Mouse (Mus musculus) embryonic facial prominence, embryonic 10.5 days (tissue): Measurements from ENCODE around the gene Rgs12. TPM values are rescaled to one million over a fixed set of nuclear protein-coding genes. Genes with fewer than 3 reads are reported as not detected.

ENCODE experiments used
- DNase-seq: peaks from one replicate; pipeline ENCODE4 v3.0.0-alpha.2; 2017; ENCODE audit warnings: low spot score
- H3K27ac ChIP-seq: fragments of 300-500 bp; sonication (generic); replicated peaks from 2 replicates; pipeline ENCODE4 v1.5.1; 2016; ENCODE audit warnings: mild to moderate bottlenecking
- H3K27me3 ChIP-seq: fragments of 300-500 bp; sonication (generic); replicated peaks from 2 replicates; pipeline ENCODE4 v1.6.1; 2016; ENCODE audit warnings: low read depth, mild to moderate bottlenecking; ENCODE audit not compliant: poor library complexity, severe bottlenecking
- H3K36me3 ChIP-seq: fragments of 300-500 bp; sonication (generic); replicated peaks from 2 replicates; pipeline ENCODE4 v1.6.1; 2016; ENCODE audit warnings: mild to moderate bottlenecking, moderate library complexity
- H3K4me1 ChIP-seq: fragments of 300-500 bp; sonication (generic); 2 replicates; pipeline ENCODE4 v1.6.1; 2016
- H3K4me3 ChIP-seq: fragments of 300-500 bp; sonication (generic); 2 replicates; pipeline ENCODE4 v1.5.1; 2016; ENCODE audit warnings: mild to moderate bottlenecking, moderate library complexity
- H3K9me3 ChIP-seq: fragments of 300-500 bp; sonication (generic); 2 replicates; pipeline ENCODE4 v1.6.1; 2016; ENCODE audit warnings: mild to moderate bottlenecking
- WGBS: fragments of 180-500 bp; shearing (Covaris S2); methylation state at CpG from one replicate; pipeline ENCODE4 v1.1.7; 2016; 5-methylcytosine and 5-hydroxymethylcytosine counted together
- polyA plus RNA-seq: library from polyadenylated mRNA; unstranded; fragments of >200 nt; fragmentation: Nextera tagmentation; extraction: Ambion mirVana; gene quantifications from 2 replicates; pipeline ENCODE4 v1.2.1, GENCODE M21; 2016

Rgs12 gene
- polyA plus RNA-seq, 1 experiment from 2014 or later = 52.7 TPM

DNA sequence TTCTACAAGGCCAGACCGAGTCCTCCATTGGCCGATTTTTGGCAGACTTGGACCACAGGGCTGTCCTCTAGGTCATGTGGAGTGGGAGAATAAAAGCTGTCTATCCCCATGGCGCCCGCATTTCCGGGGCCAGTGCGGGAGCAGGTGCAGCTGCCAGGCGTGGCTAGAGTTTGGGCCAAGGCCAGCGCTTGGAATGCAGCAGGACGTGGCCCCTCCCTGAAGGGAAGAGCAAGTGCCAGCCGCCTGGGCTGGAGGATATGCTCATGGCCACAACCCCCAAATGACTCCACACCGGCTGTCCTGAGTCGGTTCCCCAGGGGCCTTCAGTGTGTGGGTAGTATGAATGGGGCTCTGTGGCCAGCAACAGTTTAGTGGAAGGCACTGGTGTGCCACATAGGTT, 105.8 kb downstream of the Rgs12 start:
- no peaks in the 10 kb centered on the region for H3K36me3 ChIP-seq

DNA sequence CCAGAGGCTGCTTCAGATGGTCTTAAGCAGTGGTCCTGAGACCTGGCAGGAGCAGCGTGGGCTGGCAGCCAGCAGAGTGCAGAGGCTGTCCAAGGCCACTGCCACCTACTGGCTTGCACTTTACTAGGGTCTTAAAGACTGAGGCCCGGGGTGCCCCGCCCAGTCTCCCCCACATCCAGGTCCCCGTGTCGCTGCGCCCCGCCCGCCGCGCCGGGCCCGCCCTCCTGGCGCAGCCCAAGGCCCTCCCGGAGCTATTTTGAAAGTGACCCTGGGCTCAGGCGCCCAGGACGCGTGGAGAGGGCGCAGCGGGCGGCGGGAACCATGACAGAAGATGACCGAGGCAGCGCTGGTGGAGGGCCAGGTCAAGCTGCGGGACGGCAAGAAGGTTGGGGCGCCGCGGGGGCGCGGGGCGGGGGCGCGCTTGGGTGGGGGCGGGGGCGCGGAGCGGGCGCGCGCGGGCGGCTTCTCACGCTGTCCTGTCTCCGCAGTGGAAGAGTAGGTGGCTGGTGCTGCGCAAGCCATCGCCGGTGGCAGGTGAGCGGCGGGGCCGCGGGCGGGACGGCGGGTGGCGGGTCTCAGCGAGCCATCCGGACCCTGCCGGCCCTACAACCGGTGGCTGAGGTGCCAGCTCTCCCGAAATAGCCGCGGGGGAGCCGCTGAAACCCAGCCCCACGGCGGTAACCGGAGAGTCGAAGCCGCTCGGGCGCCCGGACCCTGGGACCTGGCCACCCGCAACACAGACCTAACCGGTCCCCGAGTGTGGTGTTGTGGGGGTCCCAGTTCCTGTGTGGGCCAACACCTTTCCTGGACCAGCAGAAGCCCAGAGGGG, 107.6 kb downstream of the Rgs12 start, which contains the start of gene Dok7:
Gene Dok7, plus strand, starts transcription at position 163 of the 829 bp plus-strand sequence.
- Histone ChIP-seq H3K36me3 (no peaks in the 10 kb centered on the region), H3K27me3 (peaks cover 64% of the 10 kb centered on the region), H3K9me3 (no peaks in the 10 kb centered on the region), H3K4me1 (peaks cover 27% of the 10 kb centered on the region), H3K4me3 (peak within 1 kb of the TSS; percentile 73), H3K27ac (peak within 1 kb of the TSS; percentile 69)
- under 1% methylated on average over 74 of the region's 74 CpGs for WGBS
- DNase-seq = peak; percentile 62

More for the DNA sequence above, 105.8 kb downstream of the Rgs12 start:
- Histone ChIP-seq H3K4me1 (peaks cover 21% of the 10 kb centered on the region), H3K27me3 (peaks cover 59% of the 10 kb centered on the region), H3K27ac (no peak overlapping the region), H3K9me3 (no peaks in the 10 kb centered on the region), H3K4me3 (no peak overlapping the region)
- 80% methylated on average over 12 of the region's 12 CpGs for WGBS
- no peak for DNase-seq

GRCm38 (mm10) chr5:35057582-35057981, 108.3 kb downstream of the Rgs12 start:
- no peaks in the 10 kb centered on the region for H3K9me3 ChIP-seq
- H3K27ac ChIP-seq = no peak overlapping the region
- peak; percentile 29 for DNase-seq
- no peaks in the 10 kb centered on the region for H3K36me3 ChIP-seq
- H3K27me3 ChIP-seq = peaks cover 64% of the 10 kb centered on the region
- peaks cover 27% of the 10 kb centered on the region for H3K4me1 ChIP-seq
- peak overlapping the region; percentile 73 for H3K4me3 ChIP-seq
- 23% methylated on average over 4 of the region's 4 CpGs for WGBS

- peaks cover 64% of the 10 kb centered on the region for H3K27me3 ChIP-seq
- no peak overlapping the region for H3K4me3 ChIP-seq
- H3K36me3 ChIP-seq = no peaks in the 10 kb centered on the region
- DNase-seq = no peak
- no peaks in the 10 kb centered on the region for H3K9me3 ChIP-seq
- no peak overlapping the region for H3K27ac ChIP-seq
- WGBS = 66% methylated on average over 1 of the region's 1 CpGs
- H3K4me1 ChIP-seq = peaks cover 27% of the 10 kb centered on the region
Observed at GRCm38 (mm10) chr5:35058216-35058615, 109.0 kb downstream of the Rgs12 start.

DNA sequence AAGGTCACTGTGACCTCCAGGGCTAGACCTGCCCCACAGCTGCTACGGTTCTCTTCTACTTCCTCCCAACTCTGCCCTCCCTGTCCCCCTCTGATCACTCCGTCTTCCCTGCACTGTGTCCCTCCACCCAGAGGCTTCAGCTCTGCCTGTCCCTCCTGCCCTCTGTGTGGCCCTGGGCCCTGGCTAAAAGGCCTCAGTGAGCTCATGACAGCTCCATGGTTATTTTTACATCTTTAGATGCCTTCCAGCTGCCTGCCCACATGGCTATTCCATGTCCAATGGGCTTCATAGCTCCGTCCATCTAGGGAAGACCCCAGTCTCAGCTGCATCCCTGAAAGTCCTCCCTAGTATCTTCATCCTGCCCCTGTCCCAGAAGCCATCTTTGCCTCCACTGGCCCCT, 110.9 kb downstream of the Rgs12 start:
- Histone ChIP-seq H3K4me1 (peaks cover 27% of the 10 kb centered on the region), H3K27ac (no peak overlapping the region), H3K36me3 (no peaks in the 10 kb centered on the region), H3K4me3 (no peak overlapping the region), H3K9me3 (no peaks in the 10 kb centered on the region), H3K27me3 (peaks cover 55% of the 10 kb centered on the region)
- 78% methylated on average over 3 of the region's 3 CpGs for WGBS
- DNase-seq = no peak

DNA sequence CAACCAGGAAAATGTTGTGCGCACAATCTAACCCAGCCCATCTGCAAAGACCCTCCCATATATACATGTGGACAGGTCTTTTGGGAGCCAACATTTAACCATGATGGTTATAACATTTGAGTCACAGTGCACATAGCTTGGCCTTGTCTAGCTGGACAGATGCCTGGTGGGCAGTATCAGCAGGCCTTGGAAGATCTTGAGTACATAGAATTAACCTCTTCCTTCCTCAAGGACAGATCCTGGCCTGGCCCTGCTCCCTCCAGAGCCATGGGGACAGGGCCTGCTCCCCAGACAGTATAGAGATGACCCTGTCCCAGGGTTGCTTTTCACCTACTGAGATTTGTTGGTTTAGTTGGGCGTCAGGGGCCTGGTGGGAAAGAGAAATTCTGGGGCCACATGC, 120.6 kb downstream of the Rgs12 start:
- H3K27ac ChIP-seq = no peak overlapping the region
- DNase-seq = no peak
- WGBS = 91% methylated on average over 2 of the region's 2 CpGs

GRCm38 (mm10) chr5:35070314-35070713, 121.1 kb downstream of the Rgs12 start:
- Histone ChIP-seq H3K4me1 (no peaks in the 10 kb centered on the region; the same call in 1 of the 2 replicates), H3K27me3 (no peaks in the 10 kb centered on the region), H3K36me3 (no peaks in the 10 kb centered on the region), H3K4me3 (no peak overlapping the region), H3K27ac (no peak overlapping the region), H3K9me3 (no peaks in the 10 kb centered on the region)
- WGBS = 86% methylated on average over 8 of the region's 8 CpGs
- no peak for DNase-seq

More for the DNA sequence above, 120.6 kb downstream of the Rgs12 start:
- no peak overlapping the region for H3K4me3 ChIP-seq
- H3K36me3 ChIP-seq = no peaks in the 10 kb centered on the region
- H3K27me3 ChIP-seq = no peaks in the 10 kb centered on the region
- no peaks in the 10 kb centered on the region for H3K9me3 ChIP-seq
- no peaks in the 10 kb centered on the region; the same call in 1 of the 2 replicates for H3K4me1 ChIP-seq

DNA sequence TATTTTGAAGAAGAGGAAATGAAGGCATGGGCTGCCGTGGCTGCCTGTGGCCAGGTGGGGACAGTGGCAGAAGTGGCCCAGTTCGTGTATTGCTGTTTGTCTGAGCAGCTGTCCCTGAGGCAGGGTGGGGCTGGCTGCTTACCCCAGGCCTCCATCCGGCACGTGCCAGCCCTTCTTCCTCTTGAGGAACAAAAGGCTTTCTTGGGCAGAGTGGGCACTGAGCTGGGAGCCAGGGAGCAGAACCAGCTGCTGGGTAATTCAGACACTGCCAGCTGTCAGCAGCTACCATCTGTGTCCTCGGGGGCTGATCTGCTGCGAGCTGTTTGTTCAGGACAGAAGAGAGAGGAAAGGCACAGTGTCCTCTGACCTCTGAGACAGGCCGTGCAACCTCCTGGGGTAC, 121.7 kb downstream of the Rgs12 start:
- H3K4me1 ChIP-seq = peaks cover 3% of the 10 kb centered on the region; the same call in 1 of the 2 replicates
- DNase-seq = no peak
- WGBS = 68% methylated on average over 7 of the region's 7 CpGs
- H3K4me3 ChIP-seq = no peak overlapping the region
- H3K27ac ChIP-seq = no peak overlapping the region
- no peaks in the 10 kb centered on the region for H3K36me3 ChIP-seq
- no peaks in the 10 kb centered on the region for H3K27me3 ChIP-seq
- no peaks in the 10 kb centered on the region for H3K9me3 ChIP-seq

DNA sequence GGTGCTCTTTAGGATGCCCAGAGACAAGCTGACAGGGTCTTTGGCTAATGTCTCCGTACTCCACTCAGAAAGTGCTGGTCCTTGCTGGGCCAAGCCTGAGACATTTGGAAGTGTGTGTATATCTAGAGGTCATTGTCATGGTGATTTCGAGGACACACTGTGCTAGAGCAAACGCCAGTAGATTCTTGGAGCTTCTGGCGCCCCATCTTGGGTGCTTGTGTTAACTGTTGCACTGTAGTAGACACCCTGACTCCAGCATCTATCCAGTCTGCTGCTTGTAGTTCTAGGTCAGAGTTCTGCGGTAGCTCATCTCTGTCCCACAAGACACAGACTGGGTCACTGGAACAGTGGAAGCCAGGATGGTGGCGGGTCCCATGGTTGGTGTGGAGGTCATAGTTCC, 122.6 kb downstream of the Rgs12 start:
- 93% methylated on average over 6 of the region's 6 CpGs for WGBS
- no peak overlapping the region for H3K4me3 ChIP-seq

DNA sequence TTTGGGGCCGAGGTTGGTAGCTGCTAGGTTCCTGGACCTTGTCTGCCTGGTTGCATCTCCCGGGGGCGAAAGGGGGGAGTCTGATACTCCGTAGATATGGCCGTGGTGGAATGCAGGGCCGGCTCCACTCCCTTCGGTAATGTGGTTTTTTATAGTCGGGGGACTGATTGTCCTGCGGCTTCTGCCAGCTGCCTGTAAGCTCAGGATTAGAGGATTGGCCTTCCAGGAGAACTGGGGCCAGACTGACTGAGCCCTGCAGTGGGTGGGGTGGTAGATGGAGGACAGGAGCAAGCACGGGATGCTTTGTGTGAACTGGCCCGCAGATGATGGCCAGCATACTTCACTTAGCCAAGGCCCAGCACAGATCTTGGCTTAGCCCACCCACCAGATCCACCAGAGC, 124.0 kb downstream of the Rgs12 start:
- DNase-seq = no peak
- WGBS = 86% methylated on average over 11 of the region's 11 CpGs

More for the DNA sequence above, 122.6 kb downstream of the Rgs12 start:
- Histone ChIP-seq H3K36me3 (no peaks in the 10 kb centered on the region), H3K27ac (no peak overlapping the region), H3K4me1 (peaks cover 7% of the 10 kb centered on the region; the same call in 1 of the 2 replicates), H3K9me3 (no peaks in the 10 kb centered on the region), H3K27me3 (no peaks in the 10 kb centered on the region)
- DNase-seq = no peak

DNA sequence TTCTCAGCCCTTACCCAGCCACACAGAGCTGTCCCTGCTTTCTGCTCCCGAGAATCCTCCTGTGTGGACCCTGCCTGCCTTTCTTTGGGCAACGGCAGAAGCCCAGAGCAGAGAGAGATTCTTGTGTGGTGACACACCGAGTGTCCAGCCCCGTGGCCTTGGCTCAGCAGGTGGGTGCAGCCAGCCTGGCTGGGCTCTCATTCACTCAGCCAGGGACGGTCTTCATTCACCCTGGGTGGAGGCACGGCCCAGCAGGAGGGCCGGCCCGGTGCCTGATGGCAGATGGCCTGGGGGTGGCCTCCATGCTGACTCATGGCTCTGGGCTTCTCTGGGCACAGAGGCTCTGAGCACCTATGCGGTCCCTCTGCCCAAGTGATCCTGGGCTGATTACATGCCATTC, 124.7 kb downstream of the Rgs12 start:
- H3K27me3 ChIP-seq = peaks cover 16% of the 10 kb centered on the region
- no peak overlapping the region for H3K4me3 ChIP-seq
- no peak overlapping the region for H3K27ac ChIP-seq
- DNase-seq = no peak
- peaks cover 8% of the 10 kb centered on the region for H3K4me1 ChIP-seq
- no peaks in the 10 kb centered on the region for H3K9me3 ChIP-seq
- 76% methylated on average over 9 of the region's 9 CpGs for WGBS
- no peaks in the 10 kb centered on the region for H3K36me3 ChIP-seq

More for the DNA sequence above, 124.0 kb downstream of the Rgs12 start:
- Histone ChIP-seq H3K27me3 (peaks cover 9% of the 10 kb centered on the region), H3K9me3 (no peaks in the 10 kb centered on the region), H3K4me1 (peaks cover 7% of the 10 kb centered on the region; the same call in 1 of the 2 replicates), H3K4me3 (no peak overlapping the region), H3K27ac (0 out of 2 replicates have a peak overlapping the region, but pooled peaks have one; percentile 6), H3K36me3 (no peaks in the 10 kb centered on the region)

DNA sequence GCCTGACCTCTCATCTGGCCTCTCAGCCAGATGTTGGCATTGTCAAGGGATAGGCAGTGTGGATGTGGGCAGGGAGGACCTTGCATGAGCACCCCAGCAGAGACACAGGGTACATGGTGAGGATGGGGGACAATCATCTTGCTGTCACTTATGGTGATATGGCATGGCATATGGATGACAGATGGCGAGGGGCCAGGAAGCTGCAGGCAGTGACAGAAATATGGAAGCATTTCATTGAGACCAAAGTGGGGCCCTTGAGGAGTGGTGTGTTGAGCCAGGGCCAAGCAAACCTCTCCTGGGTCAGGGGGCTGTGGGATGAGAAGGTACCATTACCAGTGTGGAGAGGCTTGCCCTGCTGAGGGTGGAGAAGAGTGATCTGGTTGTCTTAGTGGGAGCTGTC, 127.1 kb downstream of the Rgs12 start:
- peaks cover 38% of the 10 kb centered on the region for H3K27me3 ChIP-seq
- 86% methylated on average over 1 of the region's 1 CpGs for WGBS
- no peaks in the 10 kb centered on the region for H3K9me3 ChIP-seq
- H3K4me3 ChIP-seq = no peak overlapping the region
- no peak for DNase-seq
- peaks cover 30% of the 10 kb centered on the region for H3K4me1 ChIP-seq
- H3K36me3 ChIP-seq = no peaks in the 10 kb centered on the region
- H3K27ac ChIP-seq = no peak overlapping the region

GRCm38 (mm10) chr5:35079101-35079500, 129.9 kb downstream of the Rgs12 start:
- no peak for DNase-seq
- Histone ChIP-seq H3K27ac (no peak overlapping the region), H3K27me3 (peaks cover 38% of the 10 kb centered on the region), H3K36me3 (no peaks in the 10 kb centered on the region), H3K4me3 (0 out of 2 replicates have a peak overlapping the region, but pooled peaks have one; percentile 2), H3K9me3 (no peaks in the 10 kb centered on the region), H3K4me1 (peaks cover 30% of the 10 kb centered on the region)
- WGBS = 23% methylated on average over 18 of the region's 18 CpGs
